10 mouse cellular contexts compared by ENCODE assay signal in the genomic region with DNA sequence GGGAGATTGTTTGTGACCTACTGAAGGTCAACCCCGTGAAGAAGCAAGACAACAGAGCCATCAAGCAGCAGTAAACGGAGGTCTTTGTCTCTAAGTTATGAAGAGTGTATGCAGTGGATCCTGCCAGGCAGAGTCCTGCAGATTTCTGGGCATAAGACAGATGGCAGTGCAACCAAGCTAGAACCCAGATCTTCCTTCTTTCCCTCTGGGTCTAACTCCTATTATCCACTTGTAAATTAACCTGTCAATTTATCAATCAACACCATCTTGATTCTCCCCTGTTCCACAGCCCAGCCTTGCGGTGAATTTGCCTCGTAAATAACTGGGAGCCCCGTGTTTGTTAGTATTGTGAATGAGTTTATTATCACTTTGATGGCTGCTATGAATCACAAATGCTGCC.
DNase-seq lines count a peak whose midpoint lies in the region; ATAC-seq and TF ChIP-seq lines count a peak whose summit lies in the region.
"Had no signal": no experiment of that assay in that cellular context is flagged by ENCODE, and none has a peak within 500 bp of the region (broad histone marks: within the 10 kb centered on the region; RNA-seq: fewer than 3 reads in every experiment).

No protein-coding gene starts in this region.

- intact Hi-C loops in gastrocnemius, adult 2 months (cut with DNase I): no loop called here

- no peak overlapping the region for H3K4me3 ChIP-seq in gastrocnemius, adult 2 months
- H3K4me3 ChIP-seq in embryonic facial prominence, embryonic 14.5 days (ENCODE audit: low read depth, low read length): no peak overlapping the region
- H3K4me3 ChIP-seq: erythroblast, embryonic 14.5 days; liver, embryonic 13.5 days had no signal

- 0 out of 2 replicates have a peak, but pooled peaks cover 3% of the 10 kb centered on the region for H3K4me1 ChIP-seq in embryonic facial prominence, embryonic 14.5 days (ENCODE audit: control insufficient read depth, insufficient read depth, low read length)
- H3K4me1 ChIP-seq: liver, embryonic 13.5 days had no signal

- H3K27ac ChIP-seq in gastrocnemius, adult 2 months: no peak overlapping the region
- no peak overlapping the region for H3K27ac ChIP-seq in embryonic facial prominence, embryonic 14.5 days (replicated peaks; ENCODE audit: low read depth, low read length)
- H3K27ac ChIP-seq: liver, embryonic 13.5 days had no signal

- no peak overlapping the region for H3K9ac ChIP-seq in embryonic facial prominence, embryonic 14.5 days (ENCODE audit: low read depth, low read length)
- H3K9ac ChIP-seq: liver, embryonic 13.5 days had no signal

- no peak overlapping the region for H3K4me2 ChIP-seq in embryonic facial prominence, embryonic 14.5 days (ENCODE audit: low read depth, low read length)
- H3K4me2 ChIP-seq: liver, embryonic 13.5 days had no signal

- no peak for ATAC-seq in embryonic facial prominence, embryonic 14.5 days (ENCODE audit: low read depth)
- no peak for ATAC-seq in megakaryocyte-erythroid progenitor cell, adult 5-6 weeks (replicated peaks; ENCODE audit: low FRiP score, low TSS enrichment, poor library complexity, severe bottlenecking)

- TF ChIP-seq CTCF in gastrocnemius, adult 2 months (IDR thresholded peaks at IDR 0.05): peak; percentile 34; the same call in 1 of the 2 replicates

- no peaks in the 10 kb centered on the region for H3K36me3 ChIP-seq in embryonic facial prominence, embryonic 14.5 days (ENCODE audit: control insufficient read depth, insufficient read depth, low read length)
- H3K36me3 ChIP-seq: liver, embryonic 13.5 days had no signal

- no peak for DNase-seq in gastrocnemius, adult 2 months
- DNase-seq in gastrocnemius, postnatal 25 days: no peak
- peak; percentile 63 for DNase-seq in 3T3-L1 (ENCODE audit: low read depth, low spot score)
- DNase-seq in embryonic facial prominence, embryonic 14.5 days (ENCODE audit: low spot score): peak; percentile 5
- DNase-seq in layer of hippocampus, adult 18-20 months (ENCODE audit: low spot score in 2 of 2): peak; percentile 8 to 34
- peak; percentile 47 for DNase-seq in retina, postnatal 1 day
- DNase-seq in thymus, postnatal 25 days: no peak
- DNase-seq: liver, embryonic 13.5 days had no signal

- WGBS in embryonic facial prominence, embryonic 14.5 days: 40% methylated on average over 5 of the region's 5 CpGs

- H3K9me3 ChIP-seq in embryonic facial prominence, embryonic 14.5 days (ENCODE audit: control insufficient read depth, low read length): no peaks in the 10 kb centered on the region
- H3K9me3 ChIP-seq: liver, embryonic 13.5 days had no signal

- no peaks in the 10 kb centered on the region for H3K27me3 ChIP-seq in embryonic facial prominence, embryonic 14.5 days (replicated peaks; ENCODE audit: control insufficient read depth, insufficient read depth, low read length)
- H3K27me3 ChIP-seq: liver, embryonic 13.5 days had no signal

Comparison
In these comparisons a context has a peak if more than half of its experiments do, and no peak if none do; other contexts are left out.
1. DNase-seq: peak in 3T3-L1 (single experiment), embryonic facial prominence, embryonic 14.5 days (single experiment), layer of hippocampus, adult 18-20 months (2 of 2) and retina, postnatal 1 day (single experiment); none in gastrocnemius, adult 2 months (single experiment), gastrocnemius, postnatal 25 days (single experiment) and thymus, postnatal 25 days (single experiment).